Mouse (Mus musculus) forebrain, embryonic 16.5 days (tissue): ENCODE data around the gene Cbx8. TPM values are rescaled to one million over a fixed set of nuclear protein-coding genes. Genes with fewer than 3 reads are reported as not detected.

ENCODE experiments used
- ATAC-seq: fragments of 200-750 bp; cut with Nextera tagmentation; 2 replicates; pipeline ENCODE4 v1.8.0; 2017; ENCODE audit warnings: mild to moderate bottlenecking, moderate library complexity
- H3K27ac ChIP-seq: fragments of 300-500 bp; sonication (generic); 2 replicates; pipeline ENCODE4 v1.5.1; 2014; ENCODE audit warnings: low read length, control low read depth
- H3K27me3 ChIP-seq: fragments of 300-500 bp; sonication (generic); replicated peaks from 2 replicates; pipeline ENCODE4 v1.6.1; 2014; ENCODE audit warnings: low read length; ENCODE audit not compliant: control insufficient read depth, insufficient read depth
- H3K36me3 ChIP-seq: fragments of 300-500 bp; sonication (generic); 2 replicates; pipeline ENCODE4 v1.6.1; 2014; ENCODE audit not compliant: control insufficient read depth, insufficient read depth
- H3K4me1 ChIP-seq: fragments of 300-500 bp; sonication (generic); replicated peaks from 2 replicates; pipeline ENCODE4 v1.6.1; 2014; ENCODE audit warnings: low read length; ENCODE audit not compliant: control insufficient read depth, insufficient read depth
- H3K4me2 ChIP-seq: fragments of 300-500 bp; sonication (generic); 2 replicates; pipeline ENCODE4 v1.6.1; 2014; ENCODE audit warnings: mild to moderate bottlenecking, low read length, control low read depth
- H3K4me3 ChIP-seq: fragments of 300-500 bp; sonication (generic); replicated peaks from 2 replicates; pipeline ENCODE4 v1.5.1; 2014; ENCODE audit warnings: mild to moderate bottlenecking, low read length, control low read depth
- H3K9ac ChIP-seq: fragments of 300-500 bp; sonication (generic); replicated peaks from 2 replicates; pipeline ENCODE4 v1.6.1; 2014; ENCODE audit warnings: low read depth, low read length, control low read depth
- H3K9me3 ChIP-seq: fragments of 300-500 bp; sonication (generic); 2 replicates; pipeline ENCODE4 v1.6.1; 2016; ENCODE audit warnings: low read length; ENCODE audit not compliant: control insufficient read depth
- WGBS: fragments of 180-500 bp; shearing (Covaris S2); extraction: QIAGEN DNeasy Blood & Tissue Kit; methylation state at CpG from one replicate; pipeline ENCODE4 v1.1.7; 2014; 5-methylcytosine and 5-hydroxymethylcytosine counted together
- polyA plus RNA-seq: library from polyadenylated mRNA; unstranded; fragments of >200 nt; fragmentation: Nextera tagmentation; extraction: Ambion mirVana; gene quantifications from 2 replicates; pipeline ENCODE4 v1.2.1, GENCODE M21; 2015

The Cbx8 gene
- polyA plus RNA-seq, 1 experiment from 2014 or later = 12.3 TPM

GRCm38 (mm10) chr11:119052661-119053256 lies 12.0 kb upstream of the Cbx8 start:
- WGBS = 3% methylated on average over 13 of the region's 13 CpGs
- H3K4me1 ChIP-seq = peaks cover 49% of the 10 kb centered on the region
- no peaks in the 10 kb centered on the region for H3K36me3 ChIP-seq
- ATAC-seq = no peak; the same call in 1 of the 2 replicates
- peak overlapping the region; percentile 89 for H3K27ac ChIP-seq
- peaks cover 48% of the 10 kb centered on the region for H3K27me3 ChIP-seq
- H3K9me3 ChIP-seq = no peaks in the 10 kb centered on the region
- peak overlapping the region; percentile 60 for H3K9ac ChIP-seq
- H3K4me2 ChIP-seq = peak overlapping the region; percentile 96
- peak overlapping the region; percentile 44 for H3K4me3 ChIP-seq

GRCm38 (mm10) chr11:119051927-119052660 lies 11.3 kb upstream of the Cbx8 start:
- Histone ChIP-seq H3K4me3 (no peak overlapping the region), H3K36me3 (no peaks in the 10 kb centered on the region), H3K27me3 (peaks cover 47% of the 10 kb centered on the region), H3K27ac (peak overlapping the region; percentile 89), H3K9ac (peak overlapping the region; percentile 60; the same call in 1 of the 2 replicates), H3K9me3 (no peaks in the 10 kb centered on the region), H3K4me2 (no peak overlapping the region), H3K4me1 (peaks cover 49% of the 10 kb centered on the region)
- 4% methylated on average over 15 of the region's 15 CpGs for WGBS
- peak; percentile 14; the same call in 1 of the 2 replicates for ATAC-seq

GRCm38 (mm10) chr11:119051426-119051825 lies 10.7 kb upstream of the Cbx8 start:
- H3K4me1 ChIP-seq = peaks cover 53% of the 10 kb centered on the region
- no peaks in the 10 kb centered on the region for H3K36me3 ChIP-seq
- H3K4me3 ChIP-seq = no peak overlapping the region
- H3K4me2 ChIP-seq = no peak overlapping the region
- H3K27ac ChIP-seq = no peak overlapping the region
- no peak overlapping the region for H3K9ac ChIP-seq
- no peak for ATAC-seq
- H3K9me3 ChIP-seq = no peaks in the 10 kb centered on the region
- peaks cover 50% of the 10 kb centered on the region for H3K27me3 ChIP-seq

GRCm38 (mm10) chr11:119050361-119050760 lies 9.6 kb upstream of the Cbx8 start:
- Histone ChIP-seq H3K27me3 (peaks cover 61% of the 10 kb centered on the region), H3K27ac (no peak overlapping the region), H3K36me3 (no peaks in the 10 kb centered on the region), H3K4me2 (no peak overlapping the region), H3K9me3 (no peaks in the 10 kb centered on the region), H3K4me3 (no peak overlapping the region), H3K9ac (no peak overlapping the region), H3K4me1 (peaks cover 51% of the 10 kb centered on the region)
- 0% methylated on average over 2 of the region's 2 CpGs for WGBS
- ATAC-seq = no peak

GRCm38 (mm10) chr11:119048133-119048510 lies 7.4 kb upstream of the Cbx8 start:
- Histone ChIP-seq H3K9me3 (no peaks in the 10 kb centered on the region), H3K4me1 (peaks cover 46% of the 10 kb centered on the region), H3K9ac (no peak overlapping the region), H3K27me3 (peaks cover 81% of the 10 kb centered on the region), H3K27ac (no peak overlapping the region), H3K36me3 (no peaks in the 10 kb centered on the region), H3K4me3 (no peak overlapping the region; the same call in 1 of the 2 replicates), H3K4me2 (peak overlapping the region; percentile 14; the same call in 1 of the 2 replicates)
- 0% methylated on average over 13 of the region's 13 CpGs for WGBS
- ATAC-seq = no peak

GRCm38 (mm10) chr11:119047261-119048132 lies 6.7 kb upstream of the Cbx8 start:
- Histone ChIP-seq H3K4me2 (peak overlapping the region; percentile 70), H3K4me1 (peaks cover 42% of the 10 kb centered on the region), H3K9me3 (no peaks in the 10 kb centered on the region), H3K27ac (no peak overlapping the region), H3K36me3 (no peaks in the 10 kb centered on the region), H3K9ac (0 out of 2 replicates have a peak overlapping the region, but pooled peaks have one; percentile 45), H3K4me3 (peak overlapping the region; percentile 43), H3K27me3 (peaks cover 83% of the 10 kb centered on the region)
- no peak for ATAC-seq
- WGBS = under 1% methylated on average over 43 of the region's 43 CpGs

- Histone ChIP-seq H3K4me1 (peaks cover 41% of the 10 kb centered on the region), H3K9ac (peak overlapping the region; percentile 45; the same call in 1 of the 2 replicates), H3K4me3 (peak overlapping the region; percentile 43), H3K27ac (no peak overlapping the region), H3K27me3 (peaks cover 83% of the 10 kb centered on the region), H3K36me3 (no peaks in the 10 kb centered on the region), H3K4me2 (peak overlapping the region; percentile 70), H3K9me3 (no peaks in the 10 kb centered on the region)
- 1% methylated on average over 39 of the region's 39 CpGs for WGBS
- ATAC-seq = peak; percentile 36; the same call in 1 of the 2 replicates
These were observed 6.0 kb upstream of the Cbx8 start for GRCm38 (mm10) chr11:119046601-119047245.

GRCm38 (mm10) chr11:119044551-119045337 lies 4.0 kb upstream of the Cbx8 start:
- no peak overlapping the region for H3K9ac ChIP-seq
- no peaks in the 10 kb centered on the region for H3K36me3 ChIP-seq
- H3K4me2 ChIP-seq = no peak overlapping the region; the same call in 1 of the 2 replicates
- H3K9me3 ChIP-seq = no peaks in the 10 kb centered on the region
- H3K4me3 ChIP-seq = peak overlapping the region; percentile 15
- H3K4me1 ChIP-seq = peaks cover 49% of the 10 kb centered on the region
- H3K27ac ChIP-seq = no peak overlapping the region
- WGBS = 1% methylated on average over 41 of the region's 41 CpGs
- no peak for ATAC-seq
- peaks cover 66% of the 10 kb centered on the region for H3K27me3 ChIP-seq
